Mouse (Mus musculus) gastrocnemius, postnatal 10 days (tissue): ENCODE results near the gene Mmp25. TPM values are rescaled to one million over a fixed set of nuclear protein-coding genes. Genes with fewer than 3 reads are reported as not detected.
"Not testable (repeated sequence)": the region's sequence is repeated elsewhere in the genome, so short reads cannot be mapped to it uniquely, and the experiment has no call there.

Experiments
- DNase-seq: peaks from one replicate; pipeline ENCODE4 v3.0.0; 2021; ENCODE audit warnings: mixed read lengths
- total RNA-seq, 2 experiments: library from RNA; stranded (reverse); gene quantifications; 2 replicates each; pipeline ENCODE4 v1.2.3; 2021

Gene Mmp25
- total RNA-seq, 2 experiments from 2014 or later = 0.35 to 0.43 TPM

- no peak for DNase-seq
Measured at GRCm38 (mm10) chr17:23600641-23601622, 44.1 kb downstream of the Mmp25 start, which contains the start of gene Zscan10. Gene Zscan10, plus strand, starts transcription at chr17:23600856.

GRCm38 (mm10) chr17:23599605-23600063 is 45.4 kb downstream of the Mmp25 start:
- DNase-seq = no peak

GRCm38 (mm10) chr17:23598582-23599552 is 46.2 kb downstream of the Mmp25 start, which contains the start of gene Zfp13:
Gene Zfp13, minus strand, starts transcription at chr17:23599487.
- peak; percentile 70 for DNase-seq

- not testable (repeated sequence) for DNase-seq
Measured at GRCm38 (mm10) chr17:23595139-23595538, 49.9 kb downstream of the Mmp25 start.

GRCm38 (mm10) chr17:23592926-23593300 is 52.2 kb downstream of the Mmp25 start:
- DNase-seq = no peak

GRCm38 (mm10) chr17:23592208-23592925 is 52.7 kb downstream of the Mmp25 start:
- DNase-seq = peak; percentile 92

GRCm38 (mm10) chr17:23587253-23587652 is 57.8 kb downstream of the Mmp25 start:
- DNase-seq = no peak

- DNase-seq = peak; percentile 38
Measured at GRCm38 (mm10) chr17:23585721-23586491, 59.2 kb downstream of the Mmp25 start.

GRCm38 (mm10) chr17:23584786-23585185 is 60.3 kb downstream of the Mmp25 start:
- no peak for DNase-seq

Other genes starting within 250 kb of the Mmp25 start
- gene Vmn2r117, start 165.6 kb downstream of the Mmp25 start, total RNA-seq = not detected
- 1 to 10 TPM; 3.3 to 4.1 TPM for gene Zfp213, start 81.0 kb downstream of the Mmp25 start, total RNA-seq
- 1 to 10 TPM; 6.6 to 7.0 TPM for gene Zfp13, start 45.8 kb downstream of the Mmp25 start, total RNA-seq
- gene Zscan10, start 44.4 kb downstream of the Mmp25 start, total RNA-seq = not detected
- gene Bicdl2, start 15.2 kb upstream of the Mmp25 start, total RNA-seq = not detected
- gene Hcfc1r1, start 28.3 kb upstream of the Mmp25 start, total RNA-seq = 100 to 1,000 TPM; 273 to 283 TPM
- gene Thoc6, start 28.6 kb upstream of the Mmp25 start, total RNA-seq = 10 to 100 TPM; 17.7 to 21.2 TPM
- 10 to 100 TPM; 33.4 to 51.3 TPM for gene Tnfrsf12a, start 32.2 kb upstream of the Mmp25 start, total RNA-seq
- not detected for gene Cldn6, start 34.0 kb upstream of the Mmp25 start, total RNA-seq
- gene Cldn9, start 38.7 kb upstream of the Mmp25 start, total RNA-seq = under 1 TPM; 0.54 to 0.70 TPM
- under 1 TPM; 0.12 to 0.23 TPM for gene 1520401A03Rik, start 77.5 kb upstream of the Mmp25 start, total RNA-seq
- gene Pkmyt1, start 81.1 kb upstream of the Mmp25 start, total RNA-seq = 1 to 10 TPM; 4.7 to 5.6 TPM
- 1 to 10 TPM; 7.6 to 9.4 TPM for gene Paqr4, start 95.6 kb upstream of the Mmp25 start, total RNA-seq
- gene Kremen2, start 100.6 kb upstream of the Mmp25 start, total RNA-seq = not detected
- 10 to 100 TPM; 39.0 to 39.5 TPM for gene Flywch1, start 126.3 kb upstream of the Mmp25 start, total RNA-seq
- 1 to 10 TPM; 3.4 to 3.8 TPM for gene Flywch2, start 140.8 kb upstream of the Mmp25 start, total RNA-seq
- gene Srrm2, start 145.3 kb upstream of the Mmp25 start, total RNA-seq = 100 to 1,000 TPM; 177 to 255 TPM
- 100 to 1,000 TPM; 364 to 374 TPM for gene Elob, start 183.9 kb upstream of the Mmp25 start, total RNA-seq
- not detected for gene Prss33, start 190.8 kb upstream of the Mmp25 start, total RNA-seq
- not detected for gene Prss32, start 198.6 kb upstream of the Mmp25 start, total RNA-seq
- gene Prss41, start 198.9 kb upstream of the Mmp25 start, total RNA-seq = not detected
- gene Prss21, start 222.8 kb upstream of the Mmp25 start, total RNA-seq = not detected
- not detected for gene Dcpp1, start 235.6 kb upstream of the Mmp25 start, total RNA-seq
- gene Dcpp2, start 235.6 kb upstream of the Mmp25 start, total RNA-seq = not detected